Mouse (Mus musculus) intestine, embryonic 16.5 days (tissue): ENCODE data around the gene Capg. TPM values are rescaled to one million over a fixed set of nuclear protein-coding genes. Genes with fewer than 3 reads are reported as not detected.
A peak's percentile ranks its signal among the peaks of the same experiment; 100 is the strongest.

Experiments used
- ATAC-seq: fragments of 200-750 bp; cut with Nextera tagmentation; 2 replicates; pipeline ENCODE4 v1.8.0; 2017; ENCODE audit warnings: moderate TSS enrichment, moderate library complexity
- H3K27ac ChIP-seq: fragments of 300-500 bp; sonication (generic); 2 replicates; pipeline ENCODE4 v1.5.1; 2014; ENCODE audit warnings: mild to moderate bottlenecking, low read length
- H3K27me3 ChIP-seq: fragments of 300-500 bp; sonication (generic); replicated peaks from 2 replicates; pipeline ENCODE4 v1.6.1; 2014; ENCODE audit warnings: low read length, control low read depth, mixed read lengths; ENCODE audit not compliant: control insufficient read depth, insufficient read depth
- H3K36me3 ChIP-seq: fragments of 300-500 bp; sonication (generic); 2 replicates; pipeline ENCODE4 v1.6.1; 2014; ENCODE audit warnings: low read length, control low read depth; ENCODE audit not compliant: control insufficient read depth, insufficient read depth
- H3K4me1 ChIP-seq: fragments of 300-500 bp; sonication (generic); 2 replicates; pipeline ENCODE4 v1.6.1; 2014; ENCODE audit warnings: low read length, control low read depth, mixed read lengths; ENCODE audit not compliant: control insufficient read depth, insufficient read depth
- H3K4me2 ChIP-seq: fragments of 300-500 bp; sonication (generic); 2 replicates; pipeline ENCODE4 v1.6.1; 2014; ENCODE audit warnings: low read depth, low read length, control low read depth
- H3K4me3 ChIP-seq: fragments of 300-500 bp; sonication (generic); 2 replicates; pipeline ENCODE4 v1.5.1; 2014; ENCODE audit warnings: mild to moderate bottlenecking, low read length
- H3K9ac ChIP-seq: fragments of 300-500 bp; sonication (generic); 2 replicates; pipeline ENCODE4 v1.6.1; 2014; ENCODE audit warnings: low read depth, low read length
- H3K9me3 ChIP-seq: fragments of 300-500 bp; sonication (generic); 2 replicates; pipeline ENCODE4 v1.6.1; 2016; ENCODE audit warnings: low read length, control low read depth; ENCODE audit not compliant: control insufficient read depth
- WGBS: fragments of 180-500 bp; shearing (Covaris S2); extraction: QIAGEN DNeasy Blood & Tissue Kit; methylation state at CpG from one replicate; pipeline ENCODE4 v1.1.7; 2014; 5-methylcytosine and 5-hydroxymethylcytosine counted together
- polyA plus RNA-seq: library from polyadenylated mRNA; unstranded; fragments of >200 nt; fragmentation: Nextera tagmentation; extraction: Ambion mirVana; gene quantifications from 2 replicates; pipeline ENCODE4 v1.2.1, GENCODE M21; 2015

Capg gene
- polyA plus RNA-seq: 33.1 and 35.2 TPM in 2 replicates

GRCm38 (mm10) chr6:72544283-72544987 lies at the start of gene Capg:
Gene Capg, plus strand, starts transcription at chr6:72544391.
- H3K27me3 ChIP-seq: no peaks in the 10 kb centered on the region
- ATAC-seq: peak; percentile 48
- H3K27ac ChIP-seq: peak within 1 kb of the TSS; percentile 29; the same call in 1 of the 2 replicates
- H3K4me2 ChIP-seq: peak within 1 kb of the TSS; percentile 63
- H3K4me3 ChIP-seq: peak within 1 kb of the TSS; percentile 43
- no peaks in the 10 kb centered on the region for H3K36me3 ChIP-seq
- H3K9me3 ChIP-seq: no peaks in the 10 kb centered on the region
- 11% methylated on average over 23 of the region's 23 CpGs for WGBS
- peaks cover 16% of the 10 kb centered on the region for H3K4me1 ChIP-seq
- peak within 1 kb of the TSS; percentile 69 for H3K9ac ChIP-seq

GRCm38 (mm10) chr6:72498950-72499349 lies 45.2 kb upstream of the Capg start:
- 36% methylated on average over 5 of the region's 5 CpGs for WGBS
- no peak for ATAC-seq
- no peaks in the 10 kb centered on the region for H3K36me3 ChIP-seq

GRCm38 (mm10) chr6:72503309-72503708 lies 40.9 kb upstream of the Capg start:
- no peak overlapping the region for H3K4me3 ChIP-seq
- H3K36me3 ChIP-seq: no peaks in the 10 kb centered on the region
- no peak overlapping the region for H3K4me2 ChIP-seq
- no peak overlapping the region for H3K27ac ChIP-seq
- H3K27me3 ChIP-seq: no peaks in the 10 kb centered on the region
- ATAC-seq: no peak
- no peaks in the 10 kb centered on the region for H3K9me3 ChIP-seq
- 0 out of 2 replicates have a peak, but pooled peaks cover 3% of the 10 kb centered on the region for H3K4me1 ChIP-seq
- no peak overlapping the region for H3K9ac ChIP-seq

More at GRCm38 (mm10) chr6:72498950-72499349, 45.2 kb upstream of the Capg start:
- Histone ChIP-seq H3K9me3 (no peaks in the 10 kb centered on the region), H3K4me3 (no peak overlapping the region), H3K27ac (no peak overlapping the region), H3K4me2 (no peak overlapping the region), H3K27me3 (no peaks in the 10 kb centered on the region), H3K9ac (no peak overlapping the region), H3K4me1 (0 out of 2 replicates have a peak, but pooled peaks cover 3% of the 10 kb centered on the region)

- H3K36me3 ChIP-seq: no peaks in the 10 kb centered on the region
- peak; percentile 42; the same call in 1 of the 2 replicates for ATAC-seq
- 87% methylated on average over 2 of the region's 2 CpGs for WGBS
- H3K9ac ChIP-seq: no peak overlapping the region
- no peak overlapping the region for H3K4me2 ChIP-seq
- no peaks in the 10 kb centered on the region for H3K27me3 ChIP-seq
- H3K27ac ChIP-seq: no peak overlapping the region
- 0 out of 2 replicates have a peak, but pooled peaks cover 3% of the 10 kb centered on the region for H3K4me1 ChIP-seq
- no peak overlapping the region for H3K4me3 ChIP-seq
- H3K9me3 ChIP-seq: no peaks in the 10 kb centered on the region
These were observed 40.3 kb upstream of the Capg start for GRCm38 (mm10) chr6:72503939-72504338.

GRCm38 (mm10) chr6:72506104-72506503 lies 38.1 kb upstream of the Capg start:
- ATAC-seq: no peak
- Histone ChIP-seq H3K4me1 (0 out of 2 replicates have a peak, but pooled peaks cover 3% of the 10 kb centered on the region), H3K9me3 (no peaks in the 10 kb centered on the region), H3K4me2 (no peak overlapping the region), H3K9ac (no peak overlapping the region), H3K27me3 (no peaks in the 10 kb centered on the region), H3K4me3 (no peak overlapping the region), H3K36me3 (no peaks in the 10 kb centered on the region), H3K27ac (no peak overlapping the region)
- 70% methylated on average over 1 of the region's 1 CpGs for WGBS

GRCm38 (mm10) chr6:72508596-72508995 lies 35.6 kb upstream of the Capg start:
- no peak overlapping the region for H3K4me3 ChIP-seq
- H3K9ac ChIP-seq: no peak overlapping the region
- no peaks in the 10 kb centered on the region for H3K36me3 ChIP-seq
- no peak for ATAC-seq
- 78% methylated on average over 4 of the region's 4 CpGs for whole genome bisulfite sequencing
- H3K27me3 ChIP-seq: no peaks in the 10 kb centered on the region
- peaks cover 17% of the 10 kb centered on the region for H3K4me1 ChIP-seq
- H3K9me3 ChIP-seq: no peaks in the 10 kb centered on the region
- H3K4me2 ChIP-seq: no peak overlapping the region
- no peak overlapping the region for H3K27ac ChIP-seq

- Histone ChIP-seq H3K9ac (no peak overlapping the region), H3K4me1 (peaks cover 17% of the 10 kb centered on the region), H3K4me3 (no peak overlapping the region), H3K27ac (no peak overlapping the region), H3K27me3 (no peaks in the 10 kb centered on the region), H3K4me2 (no peak overlapping the region), H3K9me3 (no peaks in the 10 kb centered on the region), H3K36me3 (no peaks in the 10 kb centered on the region)
- WGBS: 76% methylated on average over 2 of the region's 2 CpGs
- no peak for ATAC-seq
These were observed 34.2 kb upstream of the Capg start for GRCm38 (mm10) chr6:72509872-72510435.

GRCm38 (mm10) chr6:72510686-72511421 lies 33.3 kb upstream of the Capg start:
- H3K9me3 ChIP-seq: no peaks in the 10 kb centered on the region
- H3K4me1 ChIP-seq: peaks cover 17% of the 10 kb centered on the region
- no peak for ATAC-seq
- no peak overlapping the region for H3K4me2 ChIP-seq
- H3K36me3 ChIP-seq: no peaks in the 10 kb centered on the region
- 70% methylated on average over 6 of the region's 6 CpGs for WGBS
- no peaks in the 10 kb centered on the region for H3K27me3 ChIP-seq
- H3K27ac ChIP-seq: no peak overlapping the region
- no peak overlapping the region for H3K9ac ChIP-seq
- H3K4me3 ChIP-seq: no peak overlapping the region

- WGBS: 8% methylated on average over 33 of the region's 33 CpGs
- H3K4me3 ChIP-seq: peak overlapping the region; percentile 46
- peak overlapping the region; percentile 69 for H3K4me2 ChIP-seq
- H3K9me3 ChIP-seq: no peaks in the 10 kb centered on the region
- peak; percentile 90 for ATAC-seq
- peaks cover 17% of the 10 kb centered on the region for H3K4me1 ChIP-seq
- H3K27me3 ChIP-seq: no peaks in the 10 kb centered on the region
- H3K27ac ChIP-seq: peak overlapping the region; percentile 86
- no peaks in the 10 kb centered on the region for H3K36me3 ChIP-seq
- H3K9ac ChIP-seq: peak overlapping the region; percentile 72
These were observed 31.7 kb upstream of the Capg start for GRCm38 (mm10) chr6:72512386-72513070.
